Mouse (Mus musculus) stomach, embryonic 16.5 days (tissue): ENCODE measurements around the gene Bach2. TPM values are rescaled to one million over a fixed set of nuclear protein-coding genes. Genes with fewer than 3 reads are reported as not detected.

Source experiments
- ATAC-seq: fragments of 200-750 bp; cut with Nextera tagmentation; 2 replicates; pipeline ENCODE4 v1.8.0; 2017; ENCODE audit warnings: moderate number of reproducible peaks, moderate TSS enrichment; ENCODE audit not compliant: insufficient read depth, low FRiP score
- H3K27ac ChIP-seq: fragments of 300-500 bp; sonication (generic); 2 replicates; pipeline ENCODE4 v1.5.1; 2014; ENCODE audit warnings: low read length
- H3K27me3 ChIP-seq: fragments of 300-500 bp; sonication (generic); 2 replicates; pipeline ENCODE4 v1.6.1; 2014; ENCODE audit warnings: low read length, control low read depth, mixed read lengths; ENCODE audit not compliant: control insufficient read depth, insufficient read depth
- H3K36me3 ChIP-seq: fragments of 300-500 bp; sonication (generic); 2 replicates; pipeline ENCODE4 v1.6.1; 2014; ENCODE audit warnings: low read length; ENCODE audit not compliant: control insufficient read depth, insufficient read depth
- H3K4me1 ChIP-seq: fragments of 300-500 bp; sonication (generic); 2 replicates; pipeline ENCODE4 v1.6.1; 2014; ENCODE audit warnings: low read length, control low read depth, mixed read lengths; ENCODE audit not compliant: control insufficient read depth, insufficient read depth
- H3K4me2 ChIP-seq: fragments of 300-500 bp; sonication (generic); 2 replicates; pipeline ENCODE4 v1.6.1; 2014; ENCODE audit warnings: low read depth, low read length, mixed read lengths
- H3K4me3 ChIP-seq: fragments of 300-500 bp; sonication (generic); replicated peaks from 2 replicates; pipeline ENCODE4 v1.5.1; 2014; ENCODE audit warnings: mild to moderate bottlenecking, low read length
- H3K9ac ChIP-seq: fragments of 300-500 bp; sonication (generic); 2 replicates; pipeline ENCODE4 v1.6.1; 2014; ENCODE audit warnings: low read length
- H3K9me3 ChIP-seq: fragments of 300-500 bp; sonication (generic); replicated peaks from 2 replicates; pipeline ENCODE4 v1.6.1; 2016; ENCODE audit warnings: low read length, control low read depth; ENCODE audit not compliant: control insufficient read depth
- WGBS: fragments of 180-500 bp; shearing (Covaris S2); extraction: QIAGEN DNeasy Blood & Tissue Kit; methylation state at CpG from one replicate; pipeline ENCODE4 v1.1.7; 2014; 5-methylcytosine and 5-hydroxymethylcytosine counted together
- polyA plus RNA-seq: library from polyadenylated mRNA; unstranded; fragments of >200 nt; fragmentation: Nextera tagmentation; extraction: Ambion mirVana; gene quantifications from 2 replicates; pipeline ENCODE4 v1.2.1, GENCODE M21; 2015

Gene Bach2
- polyA plus RNA-seq, 1 experiment from 2014 or later: 3.5 TPM

- Histone ChIP-seq H3K4me3 (no peak overlapping the region), H3K36me3 (no peaks in the 10 kb centered on the region), H3K9ac (no peak overlapping the region), H3K4me1 (no peaks in the 10 kb centered on the region), H3K27ac (no peak overlapping the region), H3K9me3 (no peaks in the 10 kb centered on the region), H3K27me3 (no peaks in the 10 kb centered on the region), H3K4me2 (no peak overlapping the region)
- 80% methylated on average over 27 of the region's 27 CpGs for WGBS
- no peak for ATAC-seq
Observed at GRCm38 (mm10) chr4:32426779-32427577, 188.4 kb downstream of the Bach2 start.

DNA sequence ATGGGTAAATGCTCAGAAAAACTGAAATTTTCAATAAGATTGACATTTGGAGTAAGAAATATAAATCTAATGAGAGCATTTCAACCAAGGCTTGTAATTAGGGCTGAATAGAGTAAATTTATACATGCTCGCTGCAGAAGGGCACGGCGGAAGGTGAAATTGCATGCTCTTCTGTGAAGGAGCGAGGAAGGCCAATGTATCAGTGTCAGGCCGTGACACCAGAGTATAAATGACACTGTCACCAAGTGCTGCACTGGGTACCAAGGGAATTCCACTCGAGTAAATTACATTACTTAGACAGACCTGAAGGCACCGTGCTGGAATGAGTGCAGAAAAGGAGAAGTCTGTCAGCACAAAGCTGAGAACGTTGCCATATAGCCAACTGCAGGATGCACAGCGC lies 190.1 kb downstream of the Bach2 start:
- H3K9me3 ChIP-seq: no peaks in the 10 kb centered on the region
- ATAC-seq: no peak
- H3K4me3 ChIP-seq: no peak overlapping the region
- no peaks in the 10 kb centered on the region for H3K27me3 ChIP-seq
- no peaks in the 10 kb centered on the region for H3K36me3 ChIP-seq
- no peak overlapping the region for H3K27ac ChIP-seq
- H3K4me1 ChIP-seq: 0 out of 2 replicates have a peak, but pooled peaks cover 2% of the 10 kb centered on the region
- H3K9ac ChIP-seq: no peak overlapping the region
- WGBS: 75% methylated on average over 9 of the region's 9 CpGs
- H3K4me2 ChIP-seq: no peak overlapping the region

- 0 out of 2 replicates have a peak, but pooled peaks cover 2% of the 10 kb centered on the region for H3K4me1 ChIP-seq
- H3K27ac ChIP-seq: no peak overlapping the region
- 79% methylated on average over 11 of the region's 11 CpGs for WGBS
- H3K4me3 ChIP-seq: no peak overlapping the region
- H3K9me3 ChIP-seq: no peaks in the 10 kb centered on the region
- H3K9ac ChIP-seq: no peak overlapping the region
- H3K36me3 ChIP-seq: no peaks in the 10 kb centered on the region
- no peak for ATAC-seq
- H3K27me3 ChIP-seq: no peaks in the 10 kb centered on the region
- no peak overlapping the region for H3K4me2 ChIP-seq
Observed at GRCm38 (mm10) chr4:32430136-32430535, 191.5 kb downstream of the Bach2 start.

- Histone ChIP-seq H3K27me3 (no peaks in the 10 kb centered on the region), H3K9ac (no peak overlapping the region), H3K36me3 (no peaks in the 10 kb centered on the region), H3K4me2 (no peak overlapping the region), H3K9me3 (no peaks in the 10 kb centered on the region), H3K4me1 (0 out of 2 replicates have a peak, but pooled peaks cover 2% of the 10 kb centered on the region), H3K27ac (no peak overlapping the region), H3K4me3 (no peak overlapping the region)
- peak; percentile 50; the same call in 1 of the 2 replicates for ATAC-seq
- WGBS: 54% methylated on average over 7 of the region's 7 CpGs
Observed at GRCm38 (mm10) chr4:32430981-32431380, 192.4 kb downstream of the Bach2 start.

GRCm38 (mm10) chr4:32432271-32432781 lies 193.7 kb downstream of the Bach2 start:
- H3K27ac ChIP-seq: no peak overlapping the region
- 41% methylated on average over 10 of the region's 10 CpGs for WGBS
- H3K36me3 ChIP-seq: no peaks in the 10 kb centered on the region

DNA sequence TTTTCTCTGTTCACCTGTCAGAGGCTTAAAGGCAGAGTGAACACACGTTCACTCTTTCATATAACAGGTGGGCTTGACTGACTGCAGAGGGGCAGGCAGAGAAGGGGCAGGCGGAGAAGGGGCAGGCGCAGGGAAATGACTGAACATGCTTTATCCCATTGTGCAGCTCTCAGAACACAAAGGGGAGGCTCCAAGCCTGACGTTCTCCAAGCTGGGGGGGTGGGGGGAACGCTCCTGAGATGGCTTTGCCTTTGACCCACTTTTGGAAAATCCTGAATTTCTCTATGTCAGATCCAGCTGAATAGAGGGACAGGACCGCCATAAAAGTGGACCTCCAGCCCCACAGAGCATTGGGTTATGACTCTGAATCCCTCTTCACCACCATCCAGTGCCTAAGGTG lies 194.3 kb downstream of the Bach2 start:
- 66% methylated on average over 6 of the region's 6 CpGs for WGBS
- Histone ChIP-seq H3K27ac (no peak overlapping the region), H3K4me3 (no peak overlapping the region), H3K9ac (no peak overlapping the region), H3K9me3 (no peaks in the 10 kb centered on the region), H3K4me2 (no peak overlapping the region), H3K27me3 (no peaks in the 10 kb centered on the region), H3K36me3 (no peaks in the 10 kb centered on the region), H3K4me1 (0 out of 2 replicates have a peak, but pooled peaks cover 2% of the 10 kb centered on the region)
- no peak for ATAC-seq

More at GRCm38 (mm10) chr4:32432271-32432781, 193.7 kb downstream of the Bach2 start:
- Histone ChIP-seq H3K4me1 (0 out of 2 replicates have a peak, but pooled peaks cover 2% of the 10 kb centered on the region), H3K9ac (no peak overlapping the region), H3K4me3 (no peak overlapping the region), H3K4me2 (no peak overlapping the region), H3K27me3 (no peaks in the 10 kb centered on the region), H3K9me3 (no peaks in the 10 kb centered on the region)
- no peak for ATAC-seq

DNA sequence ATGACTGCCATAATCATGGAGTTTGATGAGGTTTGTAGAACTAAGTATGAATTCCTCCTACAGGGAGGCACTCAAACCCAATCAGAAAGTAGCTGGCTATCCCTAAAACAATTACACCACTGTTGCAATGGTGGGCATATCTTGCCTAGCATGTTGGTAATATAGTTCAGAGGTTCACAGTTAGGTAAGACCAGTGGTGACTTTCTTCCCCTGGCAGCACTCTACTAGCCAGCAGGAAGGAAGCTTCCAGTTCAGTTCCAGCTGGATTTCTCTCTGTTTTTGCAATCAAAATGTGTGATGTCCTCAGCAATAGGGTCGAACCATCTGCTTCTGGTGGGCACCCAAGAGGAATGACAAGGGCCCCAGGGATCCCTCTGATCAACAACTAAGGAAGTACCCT lies 196.0 kb downstream of the Bach2 start:
- no peak overlapping the region for H3K4me2 ChIP-seq
- no peak overlapping the region for H3K9ac ChIP-seq
- H3K9me3 ChIP-seq: no peaks in the 10 kb centered on the region
- H3K4me3 ChIP-seq: no peak overlapping the region
- no peak for ATAC-seq
- H3K27ac ChIP-seq: no peak overlapping the region
- H3K4me1 ChIP-seq: 0 out of 2 replicates have a peak, but pooled peaks cover 2% of the 10 kb centered on the region
- H3K27me3 ChIP-seq: no peaks in the 10 kb centered on the region
- WGBS: 76% methylated on average over 1 of the region's 1 CpGs
- no peaks in the 10 kb centered on the region for H3K36me3 ChIP-seq

GRCm38 (mm10) chr4:32439974-32440739 lies 201.6 kb downstream of the Bach2 start:
- no peaks in the 10 kb centered on the region for H3K9me3 ChIP-seq
- no peaks in the 10 kb centered on the region for H3K36me3 ChIP-seq
- ATAC-seq: no peak
- no peak overlapping the region for H3K9ac ChIP-seq
- WGBS: 85% methylated on average over 11 of the region's 11 CpGs
- no peaks in the 10 kb centered on the region for H3K27me3 ChIP-seq
- H3K4me3 ChIP-seq: no peak overlapping the region
- H3K4me1 ChIP-seq: no peaks in the 10 kb centered on the region
- H3K27ac ChIP-seq: no peak overlapping the region
- H3K4me2 ChIP-seq: no peak overlapping the region

- no peak overlapping the region for H3K4me3 ChIP-seq
- H3K36me3 ChIP-seq: no peaks in the 10 kb centered on the region
- H3K27ac ChIP-seq: no peak overlapping the region
- H3K27me3 ChIP-seq: no peaks in the 10 kb centered on the region
- no peaks in the 10 kb centered on the region for H3K4me1 ChIP-seq
- H3K9me3 ChIP-seq: no peaks in the 10 kb centered on the region
- no peak overlapping the region for H3K4me2 ChIP-seq
- ATAC-seq: no peak
- H3K9ac ChIP-seq: no peak overlapping the region
- WGBS: 81% methylated on average over 6 of the region's 6 CpGs
Observed at GRCm38 (mm10) chr4:32440740-32441072, 202.1 kb downstream of the Bach2 start.
